Mouse (Mus musculus): ENCODE measurements around the gene Slit3.

The Slit3 gene

GRCm38 (mm10) chr11:35468847-35469246 lies 347.8 kb downstream of the Slit3 start:
- no peak for DNase-seq (ENCODE audit: low spot score)

GRCm38 (mm10) chr11:35469940-35470339 lies 348.9 kb downstream of the Slit3 start:
- DNase-seq (ENCODE audit: low spot score): no peak

GRCm38 (mm10) chr11:35470853-35471252 lies 349.8 kb downstream of the Slit3 start:
- DNase-seq (ENCODE audit: low spot score): no peak

- DNase-seq (ENCODE audit: low spot score): no peak
These were observed 352.0 kb downstream of the Slit3 start for GRCm38 (mm10) chr11:35472842-35473616.

- DNase-seq (ENCODE audit: low spot score): no peak
These were observed 352.6 kb downstream of the Slit3 start for GRCm38 (mm10) chr11:35473617-35473996.

GRCm38 (mm10) chr11:35480146-35480545 lies 359.1 kb downstream of the Slit3 start:
- DNase-seq (ENCODE audit: low spot score): no peak

GRCm38 (mm10) chr11:35481611-35482363 lies 360.8 kb downstream of the Slit3 start:
- no peak for DNase-seq (ENCODE audit: low spot score)

GRCm38 (mm10) chr11:35487966-35488365 lies 366.9 kb downstream of the Slit3 start:
- no peak for DNase-seq (ENCODE audit: low spot score)

GRCm38 (mm10) chr11:35491701-35492100 lies 370.7 kb downstream of the Slit3 start:
- DNase-seq (ENCODE audit: low spot score): no peak

- DNase-seq (ENCODE audit: low spot score): no peak
These were observed 375.9 kb downstream of the Slit3 start for GRCm38 (mm10) chr11:35496874-35497273.

GRCm38 (mm10) chr11:35497961-35498360 lies 376.9 kb downstream of the Slit3 start:
- no peak for DNase-seq (ENCODE audit: low spot score)

GRCm38 (mm10) chr11:35502128-35502527 lies 381.1 kb downstream of the Slit3 start:
- no peak for DNase-seq (ENCODE audit: low spot score)

- no peak for DNase-seq (ENCODE audit: low spot score)
These were observed 383.0 kb downstream of the Slit3 start for GRCm38 (mm10) chr11:35504051-35504450.

- DNase-seq (ENCODE audit: low spot score): no peak
These were observed 383.9 kb downstream of the Slit3 start for GRCm38 (mm10) chr11:35504916-35505315.

GRCm38 (mm10) chr11:35505316-35505715 lies 384.3 kb downstream of the Slit3 start:
- no peak for DNase-seq (ENCODE audit: low spot score)

GRCm38 (mm10) chr11:35505817-35506216 lies 384.8 kb downstream of the Slit3 start:
- no peak for DNase-seq (ENCODE audit: low spot score)

- no peak for DNase-seq (ENCODE audit: low spot score)
These were observed 386.9 kb downstream of the Slit3 start for GRCm38 (mm10) chr11:35507781-35508390.

GRCm38 (mm10) chr11:35512686-35513085 lies 391.7 kb downstream of the Slit3 start:
- DNase-seq (ENCODE audit: low spot score): no peak

GRCm38 (mm10) chr11:35513343-35513742 lies 392.3 kb downstream of the Slit3 start:
- DNase-seq (ENCODE audit: low spot score): no peak

- no peak for DNase-seq (ENCODE audit: low spot score)
These were observed 401.9 kb downstream of the Slit3 start for GRCm38 (mm10) chr11:35522802-35523452.

GRCm38 (mm10) chr11:35523773-35524172 lies 402.7 kb downstream of the Slit3 start:
- no peak for DNase-seq (ENCODE audit: low spot score)

- no peak for DNase-seq (ENCODE audit: low spot score)
These were observed 405.3 kb downstream of the Slit3 start for GRCm38 (mm10) chr11:35526219-35526762.

Measured in testis, postnatal 10 days (tissue).